Mouse (Mus musculus) C2C12 (cell line): ENCODE measurements at regions not wholly inside any gene's neighbourhood (a gene's known extent, or its start where the extent isn't known, plus 50 kb on each side); places are given as distances from the start of the nearest gene placed in this dataset.

Experiments
- H3K27me3 ChIP-seq: one replicate; pipeline ENCODE4 v1.6.1; 2011; ENCODE audit not compliant: control insufficient read depth, insufficient read depth, insufficient read length
- H3K36me3 ChIP-seq: one replicate; pipeline ENCODE4 v1.6.1; 2011; ENCODE audit not compliant: control insufficient read depth, insufficient read depth
- H3K4me3 ChIP-seq: one replicate; pipeline ENCODE4 v1.5.1; 2011; ENCODE audit warnings: mild to moderate bottlenecking, control low read depth; ENCODE audit not compliant: poor library complexity, insufficient read depth, severe bottlenecking
- H3K79me2 ChIP-seq: one replicate; pipeline ENCODE4 v1.6.1; 2011; ENCODE audit not compliant: control insufficient read depth, insufficient read depth
- H3K79me3 ChIP-seq: one replicate; pipeline ENCODE4 v1.6.1; 2011; ENCODE audit warnings: low read depth, control low read depth
- H3ac ChIP-seq: one replicate; pipeline ENCODE3; 2011; ENCODE audit warnings: low read depth; ENCODE audit not compliant: control insufficient read depth, insufficient read length
- CEBPB ChIP-seq: IDR thresholded peaks from one replicate; pipeline ENCODE4 v1.6.1; 2011; ENCODE audit warnings: low read depth, mild to moderate bottlenecking, control low read depth, moderate library complexity
- CTCF ChIP-seq: IDR thresholded peaks from one replicate; pipeline ENCODE4 v1.5.1; 2011; ENCODE audit not compliant: control insufficient read depth, insufficient read depth, insufficient read length
- FOSL1 ChIP-seq: IDR thresholded peaks from one replicate; pipeline ENCODE4 v1.8.0; 2011; ENCODE audit warnings: mild to moderate bottlenecking, low read length; ENCODE audit not compliant: poor library complexity, insufficient read depth, severe bottlenecking
- MAX ChIP-seq: IDR thresholded peaks from one replicate; pipeline ENCODE4 v1.6.1; 2011; ENCODE audit warnings: mild to moderate bottlenecking, control low read depth
- MYOD1 ChIP-seq: IDR thresholded peaks from one replicate; pipeline ENCODE4 v1.6.1; 2011; ENCODE audit warnings: low read depth; ENCODE audit not compliant: control insufficient read depth, insufficient read length
- MYOG ChIP-seq: IDR thresholded peaks from one replicate; pipeline ENCODE4 v1.6.1; 2011; ENCODE audit not compliant: control insufficient read depth, insufficient read length; ENCODE audit errors: extremely low read depth
- USF1 ChIP-seq: IDR thresholded peaks from one replicate; pipeline ENCODE4 v1.6.1; 2011; ENCODE audit warnings: low read depth, mild to moderate bottlenecking, control low read depth, moderate library complexity

- Histone ChIP-seq H3K79me2 (no peaks in the 10 kb centered on the region), H3K36me3 (no peaks in the 10 kb centered on the region), H3K4me3 (no peak overlapping the region), H3K79me3 (no peaks in the 10 kb centered on the region), H3K27me3 (no peaks in the 10 kb centered on the region), H3ac (no peak overlapping the region)
- TF ChIP-seq MYOD1 = no peak
- TF ChIP-seq USF1 = no peak
- no peak for TF ChIP-seq MYOG
- no peak for TF ChIP-seq CEBPB
- TF ChIP-seq FOSL1 = no peak
- no peak for TF ChIP-seq CTCF
- no peak for TF ChIP-seq MAX
Observed at GRCm38 (mm10) chr9:84894148-84894547, 418.4 kb upstream of the Gm11114 start.

GRCm38 (mm10) chr9:84896073-84896472, 416.5 kb upstream of the Gm11114 start:
- TF ChIP-seq MYOD1 (no peak), USF1 (no peak), MYOG (no peak), CTCF (no peak)
- no peaks in the 10 kb centered on the region for H3K79me3 ChIP-seq
- no peak overlapping the region for H3K4me3 ChIP-seq

GRCm38 (mm10) chr9:84900643-84901042, 411.9 kb upstream of the Gm11114 start:
- no peaks in the 10 kb centered on the region for H3K79me2 ChIP-seq
- no peak overlapping the region for H3ac ChIP-seq
- no peaks in the 10 kb centered on the region for H3K36me3 ChIP-seq
- H3K79me3 ChIP-seq = no peaks in the 10 kb centered on the region
- H3K27me3 ChIP-seq = no peaks in the 10 kb centered on the region
- H3K4me3 ChIP-seq = no peak overlapping the region
- TF ChIP-seq FOSL1 (no peak), USF1 (no peak), MAX (no peak), MYOG (no peak), CTCF (no peak), MYOD1 (no peak), CEBPB (no peak)

More at GRCm38 (mm10) chr9:84896073-84896472, 416.5 kb upstream of the Gm11114 start:
- no peaks in the 10 kb centered on the region for H3K36me3 ChIP-seq
- no peak overlapping the region for H3ac ChIP-seq
- no peaks in the 10 kb centered on the region for H3K79me2 ChIP-seq
- H3K27me3 ChIP-seq = no peaks in the 10 kb centered on the region

GRCm38 (mm10) chr9:84906244-84906643, 406.3 kb upstream of the Gm11114 start:
- Histone ChIP-seq H3K4me3 (no peak overlapping the region), H3K79me3 (no peaks in the 10 kb centered on the region), H3ac (no peak overlapping the region), H3K79me2 (no peaks in the 10 kb centered on the region), H3K36me3 (no peaks in the 10 kb centered on the region), H3K27me3 (no peaks in the 10 kb centered on the region)
- TF ChIP-seq FOSL1 (no peak), MYOD1 (no peak), USF1 (no peak), CTCF (no peak), CEBPB (no peak), MYOG (no peak), MAX (no peak)

GRCm38 (mm10) chr9:84913321-84913720, 399.3 kb upstream of the Gm11114 start:
- no peak overlapping the region for H3ac ChIP-seq
- TF ChIP-seq USF1 = no peak

GRCm38 (mm10) chr9:84922306-84922705, 390.3 kb upstream of the Gm11114 start:
- Histone ChIP-seq H3K36me3 (no peaks in the 10 kb centered on the region), H3K79me3 (no peaks in the 10 kb centered on the region), H3ac (no peak overlapping the region), H3K27me3 (no peaks in the 10 kb centered on the region), H3K79me2 (no peaks in the 10 kb centered on the region), H3K4me3 (no peak overlapping the region)
- TF ChIP-seq MYOD1 (no peak), FOSL1 (no peak), USF1 (no peak), CEBPB (no peak), CTCF (no peak), MAX (no peak)

More at GRCm38 (mm10) chr9:84913321-84913720, 399.3 kb upstream of the Gm11114 start:
- Histone ChIP-seq H3K36me3 (no peaks in the 10 kb centered on the region), H3K27me3 (no peaks in the 10 kb centered on the region), H3K79me2 (no peaks in the 10 kb centered on the region), H3K79me3 (no peaks in the 10 kb centered on the region), H3K4me3 (no peak overlapping the region)
